Mouse (Mus musculus) thymus, postnatal 25 days (tissue): ENCODE data around the gene Gm49661.

Source experiments
- DNase-seq: peaks from one replicate; pipeline ENCODE4 v3.0.0; 2022

Gm49661 gene

DNA sequence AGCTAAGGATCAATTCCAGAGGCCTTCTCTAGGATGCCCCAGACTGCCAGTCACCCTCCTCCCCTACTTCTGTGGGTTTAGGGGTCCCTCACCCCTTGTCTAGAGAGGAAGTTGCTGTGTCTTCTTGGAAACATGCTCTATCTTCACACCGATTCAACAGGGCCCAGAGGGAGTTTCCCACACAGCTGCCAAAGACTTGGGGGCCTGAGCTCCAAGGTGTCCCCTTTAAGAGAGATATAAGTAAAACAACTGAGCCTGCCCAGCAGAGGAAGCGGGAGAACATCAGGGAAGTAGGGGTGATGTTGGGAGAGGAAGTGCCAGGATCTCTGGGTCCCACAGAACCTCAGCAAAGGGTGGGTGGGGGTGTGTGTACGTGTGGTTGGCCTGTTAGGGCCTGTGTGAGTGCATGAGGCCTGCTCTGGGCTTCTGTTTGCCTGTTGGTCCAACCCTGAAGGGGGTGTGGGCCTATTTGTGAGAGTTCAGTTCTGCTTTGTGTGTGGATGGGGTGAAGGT lies 13.3 kb upstream of the Gm49661 start:
- DNase-seq, result no peak

DNA sequence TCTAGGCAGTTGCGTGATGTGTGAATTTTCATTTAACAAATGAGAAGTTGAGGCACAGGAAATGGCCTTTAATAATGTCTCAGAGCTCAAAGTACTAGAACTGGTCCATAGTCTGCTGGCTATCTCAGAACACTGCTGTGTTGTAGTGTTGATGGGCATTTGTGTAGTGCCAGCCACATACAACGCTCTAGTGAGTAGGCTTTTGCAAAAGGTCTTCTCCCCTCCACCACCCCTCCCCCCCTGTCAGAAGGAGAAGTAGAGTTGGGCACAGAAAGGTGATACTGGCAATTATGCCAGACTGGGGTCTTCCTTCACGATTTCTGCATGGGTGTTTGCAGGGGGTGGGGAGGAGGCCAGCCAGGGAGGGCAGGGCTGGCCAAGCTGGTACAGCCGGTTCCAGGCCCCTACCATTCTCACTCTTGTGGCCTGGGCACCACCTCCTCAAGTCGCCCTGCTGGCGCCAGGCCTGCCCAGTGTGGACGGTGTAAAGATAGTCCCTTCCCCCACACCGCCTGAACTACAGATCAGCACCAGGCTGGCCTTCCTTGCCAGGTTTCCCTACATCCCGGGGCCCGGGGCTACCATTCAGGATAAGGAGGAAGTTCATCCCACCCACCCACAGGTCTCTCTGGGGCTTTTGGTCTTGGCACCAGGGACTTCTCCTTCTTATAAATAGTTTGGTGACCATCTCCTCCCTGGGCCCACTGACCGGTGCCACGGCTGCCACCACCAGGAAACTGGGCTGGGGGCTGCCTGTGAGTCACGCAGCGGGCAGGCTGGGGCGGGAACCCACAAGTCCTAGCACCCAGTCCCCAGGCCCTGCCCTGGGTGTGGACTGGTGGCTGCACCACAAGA lies 12.6 kb upstream of the Gm49661 start:
- no peak for DNase-seq

GRCm38 (mm10) chr8:84980622-84981358 lies 11.6 kb upstream of the Gm49661 start:
- DNase-seq, result peak; percentile 24

- DNase-seq, result peak; percentile 84
Observed at GRCm38 (mm10) chr8:84979599-84980421, 10.6 kb upstream of the Gm49661 start.

DNA sequence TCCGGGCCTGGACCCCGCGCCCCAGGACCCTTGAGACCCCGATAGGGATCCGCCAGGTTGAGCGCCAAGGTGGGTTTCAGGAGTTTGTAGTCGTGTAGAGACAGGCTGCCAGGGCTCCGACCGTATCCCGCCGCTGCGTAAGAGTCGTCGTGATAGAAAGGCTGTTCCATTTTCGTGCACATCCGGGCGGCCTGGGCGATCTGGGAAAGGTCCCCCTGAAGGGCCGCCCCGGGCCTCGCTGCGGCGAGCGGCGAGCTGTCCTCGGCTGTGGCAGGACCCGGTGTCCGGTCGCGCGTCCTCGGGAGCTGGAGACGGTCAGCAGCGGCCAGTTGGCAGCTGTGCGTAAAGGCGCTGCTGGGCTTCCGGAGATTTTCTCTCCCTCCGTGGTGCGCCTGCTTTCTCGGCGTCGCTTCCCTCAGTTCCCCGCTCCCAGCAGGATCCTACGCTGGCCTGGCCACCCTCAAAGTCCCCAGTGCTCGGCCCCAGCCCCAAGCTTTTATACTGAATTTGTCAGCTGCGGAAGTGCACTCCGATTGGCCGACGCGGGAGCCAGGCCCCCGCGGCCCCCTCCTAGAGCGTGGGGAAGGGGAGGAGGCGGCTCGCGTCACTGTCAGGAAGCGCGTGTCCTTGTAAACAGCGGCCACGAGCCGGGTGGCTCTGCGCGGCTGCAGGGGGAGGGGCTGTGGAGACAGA lies 9.2 kb upstream of the Gm49661 start, which contains the start of gene Junb:
Junb (minus strand) TSS at position 471 of the 693 bp plus-strand sequence.
- DNase-seq, result peak; percentile 94

DNA sequence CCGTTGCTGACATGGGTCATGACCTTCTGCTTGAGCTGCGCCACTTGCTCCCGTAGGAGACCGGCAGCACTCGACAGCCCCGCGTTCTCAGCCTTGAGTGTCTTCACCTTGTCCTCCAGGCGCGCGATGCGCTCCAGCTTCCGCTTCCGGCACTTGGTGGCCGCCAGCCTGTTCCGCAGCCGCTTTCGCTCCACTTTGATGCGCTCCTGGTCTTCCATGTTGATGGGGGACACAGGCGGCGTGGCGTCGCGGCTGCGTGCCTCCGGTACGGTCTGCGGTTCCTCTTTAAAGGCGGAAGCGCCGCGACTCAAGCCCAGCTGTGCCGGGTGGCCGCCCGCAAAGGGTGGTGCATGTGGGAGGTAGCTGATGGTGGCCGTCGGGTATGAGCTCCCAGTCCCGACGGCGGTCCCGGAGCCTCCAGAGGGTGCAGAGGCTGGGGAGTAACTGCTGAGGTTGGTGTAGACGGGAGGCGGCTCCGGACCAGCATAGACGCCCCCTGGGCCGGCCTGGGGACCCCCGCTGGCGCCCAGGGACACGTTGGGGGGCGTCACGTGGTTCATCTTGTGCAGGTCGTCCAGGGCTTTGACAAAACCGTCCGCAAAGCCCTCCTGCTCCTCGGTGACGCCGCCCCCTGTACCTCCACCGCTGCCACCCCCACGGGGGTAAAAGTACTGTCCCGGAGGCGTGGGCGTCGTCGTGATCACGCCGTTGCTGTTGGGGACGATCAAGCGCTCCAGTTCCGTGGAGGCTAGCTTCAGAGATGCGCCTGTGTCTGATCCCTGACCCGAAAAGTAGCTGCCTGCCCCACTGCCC lies 8.4 kb upstream of the Gm49661 start:
- DNase-seq, result peak; percentile 83

DNA sequence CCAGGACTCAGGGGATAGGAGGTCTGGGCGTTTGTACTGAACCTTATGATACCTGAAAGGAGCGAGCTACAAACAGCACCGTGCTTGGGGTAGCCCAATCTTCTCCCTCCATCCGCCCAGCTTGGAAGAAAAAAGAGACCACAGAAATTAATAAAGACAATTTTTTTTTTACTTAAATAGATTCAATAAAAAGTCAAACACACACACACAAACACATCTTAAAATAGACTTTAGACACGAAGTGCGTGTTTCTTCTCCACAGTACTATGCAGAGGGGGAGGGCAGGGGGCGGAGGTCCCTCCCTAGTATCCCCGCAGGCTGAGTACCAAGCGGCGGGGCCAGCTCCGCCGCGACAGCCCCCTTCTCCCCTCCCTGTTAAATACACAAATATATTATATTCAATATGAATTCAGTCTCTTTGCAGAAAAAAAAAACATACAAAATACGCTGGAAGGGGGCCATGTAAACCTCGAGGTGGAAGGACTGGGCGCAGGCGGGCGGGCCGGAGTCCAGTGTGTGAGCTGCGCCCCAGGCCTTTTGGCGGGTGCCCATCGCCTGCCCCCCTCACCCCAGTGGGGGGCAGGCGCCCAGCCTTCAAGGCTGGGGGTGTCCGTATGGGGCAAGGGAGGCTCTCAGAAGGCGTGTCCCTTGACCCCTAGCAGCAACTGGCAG lies 7.7 kb upstream of the Gm49661 start:
- no peak for DNase-seq

- peak; percentile 94 for DNase-seq
Observed at GRCm38 (mm10) chr8:84976031-84976762, 7.0 kb upstream of the Gm49661 start.

DNA sequence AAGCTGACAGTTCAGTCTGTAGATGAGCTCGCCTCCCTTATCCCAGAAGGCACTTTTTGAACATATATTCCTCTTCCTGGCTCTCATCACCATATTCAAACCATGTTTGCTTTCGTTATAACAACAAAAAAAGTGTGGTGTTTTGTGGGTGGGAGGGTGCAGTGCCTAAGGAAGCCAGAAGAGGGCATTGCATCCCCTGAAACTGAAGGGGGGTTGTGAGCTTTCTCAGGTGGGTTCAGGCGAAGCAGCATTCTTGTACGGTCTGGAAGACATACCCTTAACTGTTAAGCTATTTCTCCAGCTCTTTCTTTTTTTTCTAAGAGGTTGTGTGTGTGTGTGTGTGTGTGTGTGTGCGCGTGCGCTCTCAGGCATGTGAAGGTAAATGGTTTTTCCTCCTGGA lies 6.2 kb upstream of the Gm49661 start:
- DNase-seq, result peak; percentile 89

DNA sequence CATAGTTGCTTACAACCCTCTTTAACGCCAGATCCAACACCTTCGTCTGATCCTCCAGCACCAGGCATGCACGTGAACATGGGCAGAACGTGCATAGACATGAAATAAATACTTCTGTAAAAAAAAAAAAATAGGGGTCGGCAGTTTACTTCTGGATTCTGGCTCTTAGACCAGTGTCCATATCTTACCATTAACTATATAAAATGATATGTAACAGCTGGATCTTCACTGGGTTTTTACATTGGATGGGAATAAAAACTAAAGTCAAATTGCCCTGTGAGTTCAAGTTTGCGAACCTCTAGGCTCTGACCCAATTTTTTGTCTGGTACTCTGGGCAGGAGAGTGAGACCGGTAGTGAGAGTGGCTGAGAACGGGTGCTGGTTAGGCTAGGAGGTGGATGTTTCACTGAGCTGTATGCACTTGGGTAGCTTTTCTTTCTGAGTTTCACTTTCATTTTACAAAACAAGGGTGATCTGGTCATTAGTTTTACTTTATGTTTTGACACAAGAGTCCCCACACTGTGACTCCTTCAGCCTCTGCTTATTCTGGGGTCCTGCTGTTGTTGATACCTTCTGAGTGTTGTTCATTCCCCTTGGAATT lies 5.4 kb upstream of the Gm49661 start:
- DNase-seq, result no peak

DNA sequence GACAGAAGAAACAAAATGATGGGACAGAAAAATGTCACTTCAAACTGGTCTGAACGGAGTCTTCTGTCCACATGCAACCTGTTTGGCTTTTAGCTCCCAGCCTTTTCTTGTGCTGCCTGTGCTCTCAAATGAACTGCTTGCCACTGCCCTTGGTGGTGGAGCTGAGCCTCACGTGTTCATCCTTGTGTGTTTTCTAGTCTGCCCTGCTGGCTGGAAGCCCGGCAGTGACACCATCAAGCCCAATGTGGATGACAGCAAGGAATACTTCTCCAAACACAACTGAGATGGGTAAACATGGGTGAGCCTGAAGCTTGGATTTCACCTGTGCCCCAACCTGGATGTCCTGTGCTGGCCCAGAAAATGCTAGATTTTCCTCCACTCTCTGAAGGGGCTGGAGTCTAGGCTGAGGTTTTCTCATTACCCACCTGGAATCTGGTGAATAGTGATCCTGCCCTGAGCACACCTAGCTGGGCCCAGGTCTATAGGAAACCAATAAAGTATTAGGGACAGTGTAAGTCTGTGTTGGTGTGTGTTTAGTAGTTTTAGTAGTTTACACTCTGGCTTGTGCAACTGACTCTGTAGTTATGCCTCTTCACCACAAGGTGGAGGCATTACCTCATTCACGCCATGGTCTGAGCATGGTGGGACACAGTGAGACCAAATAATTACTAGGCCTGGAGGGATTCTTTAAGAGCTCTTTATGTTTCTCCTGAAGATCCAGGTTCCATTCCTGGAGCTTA lies 4.7 kb upstream of the Gm49661 start:
- peak; percentile 67 for DNase-seq

GRCm38 (mm10) chr8:84973079-84973478 lies 3.8 kb upstream of the Gm49661 start:
- no peak for DNase-seq

DNA sequence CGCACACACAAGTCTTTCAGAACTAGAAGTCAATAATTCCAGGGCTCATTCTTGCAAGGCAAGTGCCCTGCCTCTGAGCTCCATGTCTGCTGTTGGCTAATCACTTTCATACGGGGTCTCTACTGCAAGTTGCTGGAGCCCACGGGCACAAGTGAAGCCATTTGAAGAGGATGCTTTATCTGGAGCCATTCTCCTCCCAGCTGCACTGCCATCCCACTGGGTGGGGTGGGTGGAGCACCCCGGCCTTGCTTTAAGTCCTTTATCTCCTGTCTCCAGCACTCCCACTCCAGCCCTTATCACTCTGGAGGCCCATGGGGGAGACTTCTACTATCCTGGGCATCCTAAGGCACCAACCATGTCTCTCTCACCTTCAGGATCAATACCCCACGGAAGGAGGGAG lies 1.7 kb upstream of the Gm49661 start:
- DNase-seq, result no peak

DNA sequence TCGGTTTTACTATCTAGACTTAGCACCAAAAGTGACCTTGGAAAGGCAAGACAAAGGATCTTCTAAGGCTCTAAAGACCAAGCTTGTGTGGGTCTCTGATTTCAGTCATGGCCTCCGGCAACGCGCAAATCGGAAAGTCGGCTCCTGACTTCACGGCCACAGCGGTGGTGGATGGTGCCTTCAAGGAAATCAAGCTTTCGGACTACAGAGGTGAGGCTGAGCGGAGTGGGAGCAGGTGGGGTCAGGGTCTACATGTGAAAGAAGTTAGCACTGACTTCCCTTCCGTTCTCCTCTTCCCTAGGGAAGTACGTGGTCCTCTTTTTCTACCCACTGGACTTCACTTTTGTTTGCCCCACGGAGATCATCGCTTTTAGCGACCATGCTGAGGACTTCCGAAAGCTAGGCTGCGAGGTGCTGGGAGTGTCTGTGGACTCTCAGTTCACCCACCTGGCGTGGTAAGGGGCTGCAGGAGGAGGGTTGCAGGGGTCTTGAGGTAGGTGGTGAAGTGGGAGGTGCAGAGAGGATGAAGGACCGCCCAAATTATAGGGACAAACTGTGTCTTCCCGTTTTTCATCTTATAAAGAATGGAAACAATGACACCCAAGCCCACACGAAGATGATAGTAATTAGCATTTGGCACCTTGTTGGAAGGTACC lies 1.0 kb upstream of the Gm49661 start:
- peak; percentile 9 for DNase-seq

- no peak for DNase-seq
Observed at GRCm38 (mm10) chr8:84968650-84969049, 583 bp downstream of the Gm49661 start.

GRCm38 (mm10) chr8:84967532-84968304 lies 1.5 kb downstream of the Gm49661 start:
- no peak for DNase-seq

DNA sequence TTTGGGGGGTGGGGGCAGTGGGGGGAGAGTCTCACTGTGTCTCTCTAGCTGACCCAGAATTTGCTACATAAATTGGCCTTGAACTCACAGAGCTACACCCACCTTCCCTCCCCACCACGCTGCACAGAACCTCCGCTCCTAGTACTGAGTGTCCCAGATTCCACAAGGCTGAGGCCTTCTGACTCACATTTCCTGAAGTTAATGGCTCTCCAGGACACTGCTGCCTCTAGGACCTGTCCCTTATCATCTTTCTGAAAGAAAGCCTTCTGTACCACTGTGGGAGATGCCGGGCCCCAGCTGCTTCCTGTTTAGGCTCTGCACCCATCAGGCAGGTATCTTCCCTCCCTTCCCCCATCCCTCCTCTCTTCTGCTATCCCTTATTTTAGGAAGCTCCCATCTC lies 2.6 kb downstream of the Gm49661 start:
- DNase-seq, result peak; percentile 42
